In the genomic region with DNA sequence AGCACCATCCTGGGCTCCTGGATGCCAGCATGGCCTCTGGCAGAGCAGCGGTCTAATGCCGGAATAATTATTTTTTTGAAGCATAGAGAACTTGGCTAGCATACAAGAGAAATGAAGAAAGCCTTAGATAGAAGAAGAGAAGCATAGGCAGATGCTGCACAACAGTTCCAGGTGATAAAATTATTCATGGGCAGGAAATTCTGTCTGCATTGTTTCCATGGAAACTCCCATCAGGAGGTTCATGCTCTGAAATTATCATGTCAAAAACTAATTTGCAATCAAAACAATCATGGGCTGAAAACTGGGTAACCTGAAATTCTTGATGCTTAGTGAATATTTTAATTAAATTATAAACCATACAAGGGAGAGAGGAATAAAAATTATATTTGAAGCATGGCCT, we compare ENCODE assay signal across 29 mouse cellular contexts.
DNase-seq lines count a peak whose midpoint lies in the region; ATAC-seq and TF ChIP-seq lines count a peak whose summit lies in the region.
"Had no signal": no experiment of that assay in that cellular context is flagged by ENCODE, and none has a peak within 500 bp of the region (broad histone marks: within the 10 kb centered on the region; RNA-seq: fewer than 3 reads in every experiment).

No protein-coding gene starts in this region.

- no peaks in the 10 kb centered on the region for H3K27me3 ChIP-seq in forebrain, embryonic 13.5 days
- no peaks in the 10 kb centered on the region for H3K27me3 ChIP-seq in forebrain, embryonic 11.5 days (ENCODE audit: control insufficient read depth, insufficient read depth, low read length)
- H3K27me3 ChIP-seq in hindbrain, postnatal 0 days (ENCODE audit: insufficient read depth, low read length): no peaks in the 10 kb centered on the region
- H3K27me3 ChIP-seq in neural tube, embryonic 15.5 days (replicated peaks): no peaks in the 10 kb centered on the region
- H3K27me3 ChIP-seq: heart, embryonic 13.5 days; liver, embryonic 15.5 days; megakaryocyte, embryonic 14.5 days; neural tube, embryonic 12.5 days; stomach, embryonic 15.5 days had no signal

- no peaks in the 10 kb centered on the region for H3K9me3 ChIP-seq in forebrain, embryonic 13.5 days (replicated peaks)
- H3K9me3 ChIP-seq in forebrain, embryonic 11.5 days (ENCODE audit: control insufficient read depth, low read length): no peaks in the 10 kb centered on the region
- no peaks in the 10 kb centered on the region for H3K9me3 ChIP-seq in hindbrain, postnatal 0 days (ENCODE audit: low read length)
- no peaks in the 10 kb centered on the region for H3K9me3 ChIP-seq in neural tube, embryonic 15.5 days (replicated peaks)
- H3K9me3 ChIP-seq: embryonic facial prominence, embryonic 10.5 days; heart, embryonic 13.5 days; limb, embryonic 10.5 days; liver, embryonic 15.5 days; lung, embryonic 15.5 days; megakaryocyte, embryonic 14.5 days; neural tube, embryonic 12.5 days; stomach, embryonic 15.5 days had no signal

- ATAC-seq in forebrain, embryonic 13.5 days: 0 out of 2 replicates have a peak, but pooled peaks have one; percentile 37
- no peak for ATAC-seq in forebrain, embryonic 11.5 days (replicated peaks; ENCODE audit: low FRiP score)
- no peak for ATAC-seq in hindbrain, postnatal 0 days
- ATAC-seq in neural tube, embryonic 15.5 days (ENCODE audit: low FRiP score): no peak
- ATAC-seq: inflammation-experienced regulatory T-cells, adult 6 months had no signal

- no peak for TF ChIP-seq CTCF in layer of hippocampus, adult 2 months (conservative IDR thresholded peaks at IDR 0.05)
- TF ChIP-seq CTCF in hindbrain, postnatal 0 days (IDR thresholded peaks at IDR 0.05; ENCODE audit: low read depth): no peak

- no peak overlapping the region for H3K4me3 ChIP-seq in forebrain, embryonic 13.5 days
- no peak overlapping the region for H3K4me3 ChIP-seq in forebrain, embryonic 11.5 days (ENCODE audit: low read depth, low read length)
- H3K4me3 ChIP-seq in layer of hippocampus, adult 2 months: no peak overlapping the region
- H3K4me3 ChIP-seq in hindbrain, postnatal 0 days (ENCODE audit: low read length): no peak overlapping the region
- H3K4me3 ChIP-seq in neural tube, embryonic 15.5 days (replicated peaks): no peak overlapping the region
- H3K4me3 ChIP-seq: embryonic facial prominence, embryonic 10.5 days; heart, adult 2 months; heart, embryonic 13.5 days; limb, embryonic 10.5 days; liver, embryonic 15.5 days; lung, embryonic 15.5 days; megakaryocyte, embryonic 14.5 days; neural tube, embryonic 12.5 days; stomach, embryonic 15.5 days had no signal

- no peak overlapping the region for H3K9ac ChIP-seq in forebrain, embryonic 13.5 days
- no peak overlapping the region for H3K9ac ChIP-seq in forebrain, embryonic 11.5 days (ENCODE audit: low read length)
- no peak overlapping the region for H3K9ac ChIP-seq in hindbrain, postnatal 0 days (replicated peaks; ENCODE audit: low read length)
- no peak overlapping the region for H3K9ac ChIP-seq in neural tube, embryonic 15.5 days (replicated peaks)
- H3K9ac ChIP-seq: heart, embryonic 13.5 days; liver, embryonic 15.5 days; lung, embryonic 15.5 days; stomach, embryonic 15.5 days had no signal

- intact Hi-C loops in heart, postnatal 36 days (cut with DNase I): loop anchor here (10.0 kb wide), 3 partner anchors 724 to 864 kb away; no protein-coding TSS in a partner anchor

- no peaks in the 10 kb centered on the region for H3K36me3 ChIP-seq in forebrain, embryonic 13.5 days (ENCODE audit: poor library complexity, severe bottlenecking)
- no peaks in the 10 kb centered on the region for H3K36me3 ChIP-seq in forebrain, embryonic 11.5 days (ENCODE audit: control insufficient read depth, insufficient read depth, low read length)
- H3K36me3 ChIP-seq in hindbrain, postnatal 0 days (ENCODE audit: insufficient read depth, low read length): no peaks in the 10 kb centered on the region
- H3K36me3 ChIP-seq in neural tube, embryonic 15.5 days: no peaks in the 10 kb centered on the region
- H3K36me3 ChIP-seq: embryonic facial prominence, embryonic 10.5 days; heart, embryonic 13.5 days; limb, embryonic 10.5 days; liver, embryonic 15.5 days; lung, embryonic 15.5 days; neural tube, embryonic 12.5 days; stomach, embryonic 15.5 days had no signal

- 80% methylated on average over 2 of the region's 2 CpGs for WGBS in forebrain, embryonic 13.5 days
- 89% methylated on average over 2 of the region's 2 CpGs for WGBS in forebrain, embryonic 11.5 days
- WGBS in hindbrain, postnatal 0 days: 35% methylated on average over 2 of the region's 2 CpGs
- 68% methylated on average over 2 of the region's 2 CpGs for WGBS in neural tube, embryonic 15.5 days

- H3K4me1 ChIP-seq in forebrain, embryonic 13.5 days: no peaks in the 10 kb centered on the region
- H3K4me1 ChIP-seq in forebrain, embryonic 11.5 days (replicated peaks; ENCODE audit: control insufficient read depth, insufficient read depth, low read length): no peaks in the 10 kb centered on the region
- H3K4me1 ChIP-seq in hindbrain, postnatal 0 days (ENCODE audit: insufficient read depth, low read length): no peaks in the 10 kb centered on the region
- H3K4me1 ChIP-seq in neural tube, embryonic 15.5 days: no peaks in the 10 kb centered on the region
- H3K4me1 ChIP-seq: embryonic facial prominence, embryonic 10.5 days; heart, embryonic 13.5 days; limb, embryonic 10.5 days; liver, embryonic 15.5 days; lung, embryonic 15.5 days; neural tube, embryonic 12.5 days; stomach, embryonic 15.5 days had no signal

- no peak overlapping the region for H3K27ac ChIP-seq in forebrain, embryonic 13.5 days
- no peak overlapping the region for H3K27ac ChIP-seq in forebrain, embryonic 11.5 days (ENCODE audit: low read depth, low read length)
- peak overlapping the region; percentile 46; the same call in 1 of the 2 replicates for H3K27ac ChIP-seq in layer of hippocampus, adult 2 months
- no peak overlapping the region for H3K27ac ChIP-seq in hindbrain, postnatal 0 days
- 0 out of 2 replicates have a peak overlapping the region, but pooled peaks have one; percentile 18 for H3K27ac ChIP-seq in neural tube, embryonic 15.5 days (replicated peaks)
- H3K27ac ChIP-seq: embryonic facial prominence, embryonic 10.5 days; heart, adult 2 months; heart, embryonic 13.5 days; kidney, postnatal 0 days; limb, embryonic 10.5 days; liver, embryonic 15.5 days; lung, embryonic 15.5 days; neural tube, embryonic 12.5 days; stomach, embryonic 15.5 days had no signal

- H3K4me2 ChIP-seq in forebrain, embryonic 13.5 days: no peak overlapping the region
- no peak overlapping the region for H3K4me2 ChIP-seq in forebrain, embryonic 11.5 days (ENCODE audit: low read depth, low read length, severe bottlenecking)
- no peak overlapping the region for H3K4me2 ChIP-seq in hindbrain, postnatal 0 days (ENCODE audit: low read depth, low read length)
- H3K4me2 ChIP-seq in neural tube, embryonic 15.5 days: no peak overlapping the region
- H3K4me2 ChIP-seq: heart, embryonic 13.5 days; liver, embryonic 15.5 days; lung, embryonic 15.5 days; neural tube, embryonic 12.5 days; stomach, embryonic 15.5 days had no signal

- no peak for DNase-seq in forebrain, embryonic 11.5 days (ENCODE audit: low spot score)
- no peak for DNase-seq in layer of hippocampus, adult 2 months (ENCODE audit: low spot score in 2 of 2)
- DNase-seq in layer of hippocampus, adult 8-10 months (ENCODE audit: low spot score in 2 of 2): no peak
- peak; percentile 55 for DNase-seq in hindbrain, postnatal 0 days (ENCODE audit: low spot score)
- no peak for DNase-seq in kidney, postnatal 25 days
- DNase-seq in heart, postnatal 36 days: no peak
- DNase-seq: adrenal gland, postnatal 25 days; cerebellum, adult 11-12 months; gastrocnemius, postnatal 36 days; heart, adult 2 months; heart, postnatal 14 days; kidney, adult 18-20 months; liver; lung, postnatal 36 days; right cerebral cortex, adult 18-20 months; thymus, adult 18-20 months; thymus, postnatal 36 days had no signal

Comparison
In these comparisons a context has a peak if more than half of its experiments do, and no peak if none do; other contexts are left out.
1. H3K27ac ChIP-seq: peak in layer of hippocampus, adult 2 months (single experiment) and neural tube, embryonic 15.5 days (single experiment); none in forebrain, embryonic 13.5 days (single experiment), forebrain, embryonic 11.5 days (single experiment) and hindbrain, postnatal 0 days (single experiment).